Mouse (Mus musculus): Measurements from ENCODE around the gene Kat2b. TPM values are rescaled to one million over a fixed set of nuclear protein-coding genes. Genes with fewer than 3 reads are reported as not detected.
A peak's percentile ranks its signal among the peaks of the same experiment; 100 is the strongest.
"Not testable (repeated sequence)": the region's sequence is repeated elsewhere in the genome, so short reads cannot be mapped to it uniquely, and the experiment has no call there.

The Kat2b gene
- total RNA-seq, 2 experiments from 2014 or later, result 91.6 to 95.9 TPM

DNA sequence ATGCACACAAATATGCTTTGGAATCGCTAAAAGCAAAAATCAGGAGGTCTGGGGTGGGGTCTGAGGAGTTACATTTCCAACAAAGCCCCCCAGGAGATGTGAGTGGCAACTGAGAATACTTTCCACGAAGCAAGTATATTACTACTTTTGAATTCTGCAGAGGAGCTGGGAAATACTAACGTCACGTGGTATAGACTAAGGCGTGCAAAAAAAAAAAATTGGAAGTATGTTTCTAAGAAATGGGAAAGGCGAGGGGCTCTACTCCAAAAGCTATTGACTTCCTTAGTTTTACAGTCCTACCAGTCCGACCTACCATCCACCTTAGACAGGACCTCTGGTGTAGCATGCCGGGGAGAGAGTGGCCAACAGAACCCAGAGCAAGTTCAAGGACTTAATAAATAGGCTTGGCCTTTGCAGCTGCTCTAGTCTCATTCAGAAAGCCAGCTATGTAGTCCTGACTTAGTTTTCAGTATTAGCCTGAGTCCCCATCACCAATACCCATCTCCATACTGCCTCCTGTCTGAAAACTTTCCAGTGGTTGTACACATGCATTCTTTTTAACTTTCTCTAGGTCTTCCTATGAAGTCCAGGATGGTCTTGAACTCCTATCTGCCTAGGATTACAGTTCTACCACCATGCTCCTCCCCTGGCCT lies 2.2 kb downstream of the Kat2b start:
- no peak for DNase-seq
- intact Hi-C loops (cut with DNase I), result loop anchor here (2.0 to 10.0 kb wide), 3 partner anchors 16 to 86 kb away; no protein-coding TSS in a partner anchor

DNA sequence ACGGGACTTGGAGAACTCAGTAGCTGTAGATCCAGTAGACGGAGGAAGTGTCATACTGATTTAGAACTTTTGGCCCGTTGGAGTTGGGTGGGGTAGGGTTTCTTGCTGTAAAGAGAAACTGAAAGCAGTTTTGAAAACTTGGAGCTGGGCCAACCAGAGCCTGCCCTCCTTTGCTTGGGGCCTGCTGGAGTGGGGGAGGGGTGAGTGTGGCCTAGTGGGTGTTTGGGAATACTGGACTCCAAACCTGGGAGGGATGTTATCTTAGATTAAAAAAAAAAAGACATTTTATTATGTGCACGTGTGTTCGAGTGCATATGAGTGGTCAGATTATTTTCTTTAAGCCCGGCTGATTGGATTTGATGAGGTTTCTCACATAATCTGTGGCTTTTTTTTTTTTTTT lies 3.2 kb downstream of the Kat2b start:
- intact Hi-C loops (cut with DNase I), result loop anchor here (2.0 to 10.0 kb wide), 3 partner anchors 15 to 85 kb away; no protein-coding TSS in a partner anchor
- DNase-seq, result peak; percentile 86 to 89

GRCm38 (mm10) chr17:53570361-53570875 lies 3.8 kb downstream of the Kat2b start:
- intact Hi-C loops (cut with DNase I), result no loop called here
- peak in 1 of 2 experiments; percentile 50 for DNase-seq

DNA sequence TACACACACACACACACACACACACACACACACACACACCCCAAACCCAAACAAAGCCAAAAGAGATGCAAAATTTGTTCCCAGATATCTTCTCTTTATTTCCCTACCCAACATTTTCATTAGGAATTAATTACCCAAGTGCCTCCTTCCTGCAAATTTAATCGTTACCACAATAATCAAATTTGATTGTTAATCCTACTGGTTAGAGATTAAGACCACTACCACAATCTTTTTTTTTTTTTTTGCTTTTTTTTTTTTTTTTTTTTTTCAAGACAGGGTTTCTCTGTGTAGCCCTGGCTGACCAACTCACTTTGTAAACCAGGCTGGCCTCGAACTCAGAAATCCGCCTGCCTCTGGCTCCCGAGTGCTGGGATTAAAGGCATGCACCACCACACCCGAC lies 4.3 kb downstream of the Kat2b start:
- intact Hi-C loops (cut with DNase I); DNase-seq: not testable (repeated sequence)

- intact Hi-C loops (cut with DNase I), result no loop called here
- no peak for DNase-seq
These were observed 6.4 kb downstream of the Kat2b start for GRCm38 (mm10) chr17:53573019-53573556.

GRCm38 (mm10) chr17:53577151-53577550 lies 10.5 kb downstream of the Kat2b start:
- no peak for DNase-seq

GRCm38 (mm10) chr17:53577754-53578153 lies 11.1 kb downstream of the Kat2b start:
- intact Hi-C loops (cut with DNase I), result no loop called here
- no peak for DNase-seq

More at GRCm38 (mm10) chr17:53577151-53577550, 10.5 kb downstream of the Kat2b start:
- intact Hi-C loops (cut with DNase I), result no loop called here

DNA sequence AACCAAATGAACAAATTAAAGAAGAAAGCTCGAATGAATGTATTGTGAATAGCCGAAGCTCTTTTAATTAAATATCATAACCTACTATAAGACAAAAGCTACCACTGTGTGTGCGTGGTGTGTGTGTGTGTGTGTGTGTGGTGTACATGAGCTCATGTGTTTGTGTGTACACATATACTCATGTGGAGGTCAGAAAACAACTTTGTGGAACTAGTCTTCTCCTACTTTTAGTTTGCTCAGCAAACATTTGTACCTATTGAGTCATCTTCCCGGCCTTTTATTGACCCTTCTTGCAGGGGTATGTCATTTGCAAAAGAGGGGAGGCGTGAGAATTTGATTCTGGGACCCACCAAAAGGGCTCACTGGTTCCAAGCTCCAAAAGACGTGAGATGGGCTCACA lies 11.6 kb downstream of the Kat2b start:
- intact Hi-C loops (cut with DNase I), result no loop called here

DNA sequence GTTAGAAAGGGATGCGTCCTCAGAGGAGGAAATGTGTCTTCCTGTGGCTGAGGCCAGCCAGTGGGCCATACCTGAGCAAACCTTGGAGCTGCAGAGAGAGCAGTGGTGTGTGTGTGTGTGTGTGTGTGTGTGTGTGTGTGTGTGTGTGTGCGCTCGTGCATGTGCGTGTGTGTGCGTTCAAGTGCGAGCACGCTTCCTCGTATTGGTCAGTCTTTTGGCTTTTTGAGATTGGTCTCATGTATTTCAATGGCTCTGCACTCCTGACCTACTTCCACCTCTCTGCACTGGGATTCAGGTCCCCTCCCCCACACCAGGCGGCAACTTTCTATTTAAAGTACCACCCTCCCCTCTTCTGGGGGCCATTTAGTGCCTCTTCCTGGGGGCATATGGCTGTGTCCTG lies 12.1 kb downstream of the Kat2b start:
- intact Hi-C loops (cut with DNase I), result no loop called here
- peak; percentile 58 to 60 for DNase-seq

More for the DNA sequence above, 11.6 kb downstream of the Kat2b start:
- DNase-seq, result no peak

DNA sequence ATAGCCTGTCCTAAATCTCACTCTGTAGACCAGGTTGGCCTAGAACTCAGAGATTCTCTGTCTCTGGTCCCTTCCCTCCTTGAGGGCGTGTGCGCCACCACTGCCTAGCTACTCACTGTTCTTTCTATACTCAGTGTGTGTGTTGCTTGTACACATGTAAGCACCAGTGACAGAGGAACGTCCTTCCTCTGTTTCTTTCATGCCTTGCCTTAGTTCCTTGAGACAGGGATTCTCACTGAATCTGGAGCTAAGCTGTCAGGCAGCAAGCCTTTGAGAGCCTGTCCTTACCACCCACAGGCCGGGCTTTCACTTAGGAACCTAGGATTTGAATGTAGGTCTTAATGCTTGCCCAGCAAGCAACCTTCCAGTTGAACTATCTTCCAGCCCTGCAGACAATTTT lies 13.0 kb downstream of the Kat2b start:
- intact Hi-C loops (cut with DNase I), result no loop called here

DNA sequence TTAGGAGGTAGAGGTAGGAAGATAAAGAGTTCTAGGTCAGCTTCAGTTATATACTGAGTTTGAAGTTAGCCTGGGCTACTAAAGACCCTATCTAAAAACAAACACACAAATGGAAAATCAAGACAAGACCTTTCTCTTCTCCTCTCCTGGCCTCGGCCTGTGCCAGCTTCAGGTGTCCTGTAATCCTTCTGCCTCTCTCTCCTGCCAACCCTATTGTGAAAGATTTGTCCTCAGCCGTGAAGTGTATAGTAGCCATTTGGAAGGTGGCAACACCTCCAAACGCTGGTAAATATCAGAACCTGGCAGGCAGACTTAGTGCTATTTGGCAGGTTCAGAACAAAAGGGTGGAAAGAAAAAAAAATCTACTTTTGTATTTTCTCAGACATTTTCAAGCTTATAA lies 13.6 kb downstream of the Kat2b start:
- intact Hi-C loops (cut with DNase I), result no loop called here

More for the DNA sequence above, 13.0 kb downstream of the Kat2b start:
- no peak for DNase-seq

GRCm38 (mm10) chr17:53582026-53582585 lies 15.4 kb downstream of the Kat2b start:
- intact Hi-C loops (cut with DNase I), result no loop called here
- no peak for DNase-seq

More for the DNA sequence above, 13.6 kb downstream of the Kat2b start:
- no peak for DNase-seq

GRCm38 (mm10) chr17:53582805-53583204 lies 16.1 kb downstream of the Kat2b start:
- no peak for DNase-seq
- intact Hi-C loops (cut with DNase I), result no loop called here

DNA sequence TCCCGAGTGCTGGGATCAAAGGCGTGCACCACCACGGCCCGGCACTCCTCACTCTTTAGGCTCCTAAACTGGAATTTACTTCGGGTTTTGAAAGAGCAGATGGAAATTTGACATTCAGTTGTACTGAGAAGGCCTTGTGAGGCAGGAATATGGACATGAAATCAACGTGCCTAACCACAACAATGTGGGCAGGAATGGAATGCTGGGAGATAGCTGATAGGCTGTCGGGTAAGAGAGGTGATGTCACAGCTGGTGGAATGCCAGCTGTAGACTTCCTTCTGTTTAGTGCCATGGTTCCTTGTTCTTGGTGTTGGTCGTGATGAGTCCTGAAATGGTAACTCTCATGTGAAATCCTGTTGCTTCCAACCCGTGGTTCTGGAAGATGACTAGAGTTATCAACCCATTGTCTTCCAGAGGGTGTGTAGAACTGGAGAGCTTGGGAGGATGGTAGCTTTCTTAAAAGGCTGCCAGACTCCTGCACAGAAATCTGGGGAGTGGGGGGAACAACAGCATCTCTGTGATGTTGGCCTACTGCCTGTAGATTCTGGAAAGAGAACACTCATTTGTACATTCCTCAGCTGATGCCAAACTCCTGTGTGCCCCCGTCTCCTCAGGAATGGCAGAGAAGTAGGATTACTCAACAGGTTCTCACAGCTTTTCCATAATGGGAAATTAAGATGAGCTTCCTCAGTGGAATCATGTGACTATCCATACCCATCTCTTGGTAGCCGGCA lies 17.4 kb downstream of the Kat2b start:
- intact Hi-C loops (cut with DNase I), result loop anchor here (2.0 kb wide), 1 partner anchor 15 kb away; no protein-coding TSS in a partner anchor
- no peak for DNase-seq

- intact Hi-C loops (cut with DNase I), result no loop called here
These were observed 20.6 kb downstream of the Kat2b start for GRCm38 (mm10) chr17:53587074-53587851.

DNA sequence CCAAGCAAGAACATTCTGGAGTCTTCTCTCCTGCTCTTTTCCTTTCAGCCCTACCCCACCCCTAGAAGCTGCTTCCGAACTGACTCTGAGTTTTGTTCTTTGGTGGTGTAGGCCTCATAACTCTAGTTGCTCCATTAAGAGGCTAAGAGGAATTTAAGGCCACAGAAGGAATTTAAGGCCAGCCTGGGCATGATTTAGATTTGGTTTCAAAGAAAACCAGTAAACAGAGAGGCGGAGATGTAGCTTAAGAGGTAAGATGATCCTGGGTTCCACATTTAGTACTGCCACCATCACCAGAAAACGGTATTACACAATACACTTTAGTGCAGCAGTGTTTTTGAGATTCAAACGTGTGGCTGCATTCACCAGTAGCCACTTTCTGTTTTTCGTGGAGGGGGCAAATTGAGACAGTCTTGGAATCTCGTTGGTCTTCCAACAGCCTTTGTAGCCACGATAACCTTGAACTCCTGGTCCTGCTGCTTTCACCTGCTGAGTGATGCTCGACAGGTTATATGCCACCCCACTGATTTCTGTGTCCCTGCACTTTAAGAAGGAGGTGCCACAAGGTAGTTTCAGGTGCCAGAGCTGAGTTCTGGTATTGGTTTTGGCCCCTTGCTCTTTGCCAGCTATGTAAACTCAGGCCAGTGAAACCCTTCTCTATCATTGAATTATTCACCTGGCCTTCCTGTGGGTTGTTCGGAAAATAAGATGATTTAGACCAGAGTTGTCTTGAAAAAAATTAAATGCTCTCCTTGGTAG lies 21.6 kb downstream of the Kat2b start:
- intact Hi-C loops (cut with DNase I), result no loop called here

More at GRCm38 (mm10) chr17:53587074-53587851, 20.6 kb downstream of the Kat2b start:
- DNase-seq, result peak; percentile 96

GRCm38 (mm10) chr17:53590110-53590509 lies 23.4 kb downstream of the Kat2b start:
- no peak for DNase-seq
- intact Hi-C loops (cut with DNase I), result no loop called here

More for the DNA sequence above, 21.6 kb downstream of the Kat2b start:
- DNase-seq, result no peak

DNA sequence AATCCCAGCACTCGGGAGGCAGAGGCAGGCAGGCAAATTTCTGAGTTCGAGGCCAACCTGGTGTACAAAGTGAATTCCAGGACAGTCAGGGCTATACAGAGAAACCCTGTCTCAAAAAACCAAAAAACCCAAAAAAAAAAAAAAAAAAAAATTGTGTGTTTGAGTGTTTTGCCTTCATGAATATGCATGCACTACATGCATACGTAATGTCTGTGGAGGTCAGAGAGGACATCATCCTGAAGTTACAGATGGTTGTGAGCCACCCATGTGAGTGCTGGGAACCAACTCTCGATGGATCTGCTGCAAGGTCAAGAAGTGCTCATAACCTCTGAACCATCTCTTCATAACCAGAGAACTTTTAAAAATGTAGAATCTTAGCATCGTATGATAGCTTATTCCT lies 25.2 kb downstream of the Kat2b start:
- no peak for DNase-seq
- intact Hi-C loops (cut with DNase I), result no loop called here

DNA sequence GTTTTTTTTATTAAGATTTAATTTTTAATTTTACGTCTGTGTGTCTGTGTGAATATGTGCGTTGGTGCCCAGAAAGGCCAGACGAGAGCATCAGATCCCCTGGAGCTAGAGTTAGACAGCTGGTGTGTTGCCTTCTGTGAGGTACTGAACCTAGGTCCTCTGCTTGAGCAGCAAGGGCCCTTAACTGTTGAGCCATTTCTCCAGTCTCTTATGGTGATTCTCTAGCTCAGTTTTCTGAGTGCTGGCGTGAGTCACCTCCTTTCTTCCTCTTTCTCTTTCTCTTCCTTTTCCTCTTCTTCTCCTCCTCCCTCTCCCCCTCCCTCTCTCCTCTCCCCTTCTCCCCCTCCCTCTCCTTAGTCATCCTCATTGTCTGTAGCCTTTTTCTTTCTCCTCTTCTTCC lies 27.9 kb downstream of the Kat2b start:
- DNase-seq, result no peak
- intact Hi-C loops (cut with DNase I), result no loop called here
